Mouse (Mus musculus): Measurements from ENCODE around the gene Herpud2.

DNA sequence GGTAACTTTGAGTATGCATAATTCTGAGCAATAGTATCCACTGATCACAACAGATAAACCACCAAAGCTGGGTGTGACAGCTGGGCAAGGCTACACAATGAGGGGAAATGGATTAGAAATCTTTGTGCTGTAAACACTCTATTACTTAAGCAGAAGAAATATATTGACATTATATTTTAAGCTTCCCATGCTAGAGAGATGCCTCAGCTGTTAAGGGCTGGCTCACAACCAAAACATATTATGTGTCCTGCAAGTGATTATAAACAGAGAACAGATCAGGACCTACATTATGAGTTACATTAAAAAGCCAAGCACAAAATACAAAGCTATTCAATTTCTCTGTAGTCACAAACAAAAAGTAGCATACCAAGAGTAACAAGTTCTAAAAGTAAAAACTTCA lies 19.4 kb downstream of the Herpud2 start:
- no peak for TF ChIP-seq POLR2A (IDR thresholded peaks at IDR 0.05; ENCODE audit: insufficient read depth, low read depth, low read length)
- no peak for TF ChIP-seq CTCF (IDR thresholded peaks at IDR 0.05; ENCODE audit: insufficient read depth, low read depth, low read length)
